Mouse (Mus musculus) lung, embryonic 16.5 days (tissue): ENCODE data around the gene Mroh3. TPM values are rescaled to one million over a fixed set of nuclear protein-coding genes. Genes with fewer than 3 reads are reported as not detected.

Experiments
- ATAC-seq: fragments of 200-750 bp; cut with Nextera tagmentation; 2 replicates; pipeline ENCODE4 v1.8.0; 2017; ENCODE audit warnings: low read depth, mild to moderate bottlenecking, moderate library complexity
- H3K27ac ChIP-seq: fragments of 300-500 bp; sonication (generic); 2 replicates; pipeline ENCODE4 v1.5.1; 2014; ENCODE audit warnings: mild to moderate bottlenecking, control low read depth, low read length
- H3K27me3 ChIP-seq: fragments of 300-500 bp; sonication (generic); 2 replicates; pipeline ENCODE4 v1.6.1; 2014; ENCODE audit warnings: low read depth, low read length, mixed read lengths; ENCODE audit not compliant: control insufficient read depth, insufficient read depth
- H3K36me3 ChIP-seq: fragments of 300-500 bp; sonication (generic); 2 replicates; pipeline ENCODE4 v1.6.1; 2014; ENCODE audit warnings: low read length; ENCODE audit not compliant: control insufficient read depth, insufficient read depth
- H3K4me1 ChIP-seq: fragments of 300-500 bp; sonication (generic); replicated peaks from 2 replicates; pipeline ENCODE4 v1.6.1; 2014; ENCODE audit warnings: low read length, mixed read lengths; ENCODE audit not compliant: control insufficient read depth, insufficient read depth
- H3K4me2 ChIP-seq: fragments of 300-500 bp; sonication (generic); 2 replicates; pipeline ENCODE4 v1.6.1; 2014; ENCODE audit warnings: low read depth, low read length, control low read depth
- H3K4me3 ChIP-seq: fragments of 300-500 bp; sonication (generic); 2 replicates; pipeline ENCODE4 v1.5.1; 2014; ENCODE audit warnings: mild to moderate bottlenecking, low read length, control low read depth
- H3K9ac ChIP-seq: fragments of 300-500 bp; sonication (generic); 2 replicates; pipeline ENCODE4 v1.6.1; 2014; ENCODE audit warnings: low read length, control low read depth
- H3K9me3 ChIP-seq: fragments of 300-500 bp; sonication (generic); 2 replicates; pipeline ENCODE4 v1.6.1; 2016; ENCODE audit warnings: low read length; ENCODE audit not compliant: control insufficient read depth
- WGBS: fragments of 180-500 bp; shearing (Covaris S2); extraction: QIAGEN DNeasy Blood & Tissue Kit; methylation state at CpG from one replicate; pipeline ENCODE4 v1.1.7; 2014; 5-methylcytosine and 5-hydroxymethylcytosine counted together
- polyA plus RNA-seq: library from polyadenylated mRNA; unstranded; fragments of >200 nt; fragmentation: Nextera tagmentation; extraction: Ambion mirVana; gene quantifications from 2 replicates; pipeline ENCODE4 v1.2.1, GENCODE M21; 2015

Mroh3 gene
- polyA plus RNA-seq, 1 experiment from 2014 or later: not detected

DNA sequence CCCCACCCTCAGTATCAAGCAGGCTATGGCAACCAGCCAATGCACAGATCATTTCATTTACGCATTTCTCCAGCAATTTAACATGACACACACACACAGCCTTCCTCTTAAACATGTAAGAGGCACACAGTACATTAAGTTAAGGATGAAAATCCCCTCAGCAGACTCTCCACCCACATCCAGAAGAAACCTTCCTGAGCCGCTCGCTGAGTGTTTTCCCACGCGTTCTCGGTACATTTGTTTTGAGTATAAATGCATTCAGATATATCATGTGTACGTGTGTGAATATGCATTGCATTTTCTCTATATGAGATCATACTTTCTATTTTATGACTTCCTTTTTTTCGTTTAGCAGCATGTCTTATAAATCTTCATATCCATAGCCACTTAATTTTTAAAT lies 61.3 kb downstream of the Mroh3 start:
- Histone ChIP-seq H3K9me3 (no peaks in the 10 kb centered on the region), H3K4me1 (peaks cover 2% of the 10 kb centered on the region; the same call in 1 of the 2 replicates), H3K27me3 (no peaks in the 10 kb centered on the region), H3K4me3 (no peak overlapping the region), H3K9ac (no peak overlapping the region), H3K27ac (no peak overlapping the region), H3K36me3 (peaks cover 8% of the 10 kb centered on the region; the same call in 1 of the 2 replicates), H3K4me2 (no peak overlapping the region)
- ATAC-seq: no peak
- WGBS: 74% methylated on average over 8 of the region's 8 CpGs

DNA sequence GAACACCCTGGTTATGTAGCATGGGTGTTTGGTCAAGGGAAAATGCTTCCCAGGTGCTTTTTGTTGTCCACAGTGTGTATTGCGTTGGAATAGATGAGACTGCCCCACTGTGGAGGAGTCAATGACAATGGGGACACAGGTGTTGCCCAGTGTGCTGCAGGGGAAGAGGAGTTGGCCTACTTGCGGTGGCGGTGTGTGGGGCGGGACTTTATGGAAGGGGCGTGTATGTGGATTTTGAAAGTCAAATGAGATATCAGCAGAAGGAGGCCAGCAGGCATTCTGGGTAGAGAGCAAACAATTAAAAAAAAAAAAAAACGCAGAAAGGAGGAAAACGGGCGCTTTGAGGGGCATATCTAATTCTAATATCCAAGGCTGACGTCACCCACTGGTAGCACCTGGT lies 62.9 kb downstream of the Mroh3 start:
- WGBS: 88% methylated on average over 9 of the region's 9 CpGs
- Histone ChIP-seq H3K4me2 (no peak overlapping the region), H3K4me3 (no peak overlapping the region), H3K9ac (no peak overlapping the region), H3K27me3 (no peaks in the 10 kb centered on the region), H3K4me1 (peaks cover 2% of the 10 kb centered on the region; the same call in 1 of the 2 replicates), H3K27ac (no peak overlapping the region), H3K36me3 (peaks cover 7% of the 10 kb centered on the region; the same call in 1 of the 2 replicates), H3K9me3 (no peaks in the 10 kb centered on the region)
- ATAC-seq: no peak

DNA sequence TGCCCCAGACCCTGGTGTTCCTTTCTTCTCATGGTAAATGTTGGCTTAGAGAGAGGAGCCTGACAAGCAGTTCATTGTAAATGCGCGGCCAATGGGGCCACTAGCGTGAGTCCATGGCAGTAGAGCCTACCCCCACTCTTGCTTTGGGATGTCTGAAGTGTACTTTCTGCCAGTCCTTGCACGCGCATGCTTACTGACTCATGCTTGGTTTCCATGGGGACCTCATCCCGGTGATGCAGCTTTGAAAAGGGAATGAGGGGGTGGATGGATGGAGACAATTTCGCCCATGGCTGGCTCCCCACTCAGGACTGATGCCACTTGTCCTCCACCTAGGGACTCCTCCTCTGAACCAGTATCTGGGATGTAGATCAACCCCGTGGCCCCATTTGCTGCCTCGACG lies 69.1 kb downstream of the Mroh3 start:
- no peak overlapping the region for H3K27ac ChIP-seq
- H3K9ac ChIP-seq: no peak overlapping the region
- no peak overlapping the region for H3K4me3 ChIP-seq
- peaks cover 2% of the 10 kb centered on the region; the same call in 1 of the 2 replicates for H3K36me3 ChIP-seq
- H3K9me3 ChIP-seq: no peaks in the 10 kb centered on the region
- 91% methylated on average over 10 of the region's 10 CpGs for WGBS
- H3K4me2 ChIP-seq: no peak overlapping the region
- peaks cover 26% of the 10 kb centered on the region for H3K4me1 ChIP-seq
- no peaks in the 10 kb centered on the region for H3K27me3 ChIP-seq
- ATAC-seq: no peak

DNA sequence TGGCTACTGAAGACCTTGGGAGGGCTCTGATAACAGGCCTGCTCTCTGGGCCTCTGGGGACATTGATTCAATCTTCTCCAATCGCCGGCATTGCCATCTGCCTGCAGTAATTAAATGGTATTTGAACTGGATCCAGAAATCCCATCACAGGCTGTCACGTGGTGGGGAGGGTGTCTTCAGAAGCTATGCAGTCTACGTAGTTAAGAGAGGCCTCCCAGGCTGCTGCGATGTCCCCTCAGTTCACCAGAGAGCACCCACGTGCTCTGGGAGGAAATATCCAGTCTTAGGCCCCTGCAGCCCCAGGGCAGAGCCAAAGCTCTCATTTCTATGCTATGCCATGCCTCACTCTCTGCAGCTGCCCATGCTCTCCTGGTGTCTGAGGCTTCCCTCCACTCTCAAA lies 70.3 kb downstream of the Mroh3 start:
- no peaks in the 10 kb centered on the region for H3K36me3 ChIP-seq
- peak; percentile 51; the same call in 1 of the 2 replicates for ATAC-seq
- no peaks in the 10 kb centered on the region for H3K9me3 ChIP-seq
- H3K4me3 ChIP-seq: no peak overlapping the region
- no peaks in the 10 kb centered on the region for H3K27me3 ChIP-seq
- WGBS: 31% methylated on average over 6 of the region's 6 CpGs
- H3K27ac ChIP-seq: no peak overlapping the region
- H3K9ac ChIP-seq: no peak overlapping the region
- peaks cover 38% of the 10 kb centered on the region for H3K4me1 ChIP-seq
- H3K4me2 ChIP-seq: no peak overlapping the region

DNA sequence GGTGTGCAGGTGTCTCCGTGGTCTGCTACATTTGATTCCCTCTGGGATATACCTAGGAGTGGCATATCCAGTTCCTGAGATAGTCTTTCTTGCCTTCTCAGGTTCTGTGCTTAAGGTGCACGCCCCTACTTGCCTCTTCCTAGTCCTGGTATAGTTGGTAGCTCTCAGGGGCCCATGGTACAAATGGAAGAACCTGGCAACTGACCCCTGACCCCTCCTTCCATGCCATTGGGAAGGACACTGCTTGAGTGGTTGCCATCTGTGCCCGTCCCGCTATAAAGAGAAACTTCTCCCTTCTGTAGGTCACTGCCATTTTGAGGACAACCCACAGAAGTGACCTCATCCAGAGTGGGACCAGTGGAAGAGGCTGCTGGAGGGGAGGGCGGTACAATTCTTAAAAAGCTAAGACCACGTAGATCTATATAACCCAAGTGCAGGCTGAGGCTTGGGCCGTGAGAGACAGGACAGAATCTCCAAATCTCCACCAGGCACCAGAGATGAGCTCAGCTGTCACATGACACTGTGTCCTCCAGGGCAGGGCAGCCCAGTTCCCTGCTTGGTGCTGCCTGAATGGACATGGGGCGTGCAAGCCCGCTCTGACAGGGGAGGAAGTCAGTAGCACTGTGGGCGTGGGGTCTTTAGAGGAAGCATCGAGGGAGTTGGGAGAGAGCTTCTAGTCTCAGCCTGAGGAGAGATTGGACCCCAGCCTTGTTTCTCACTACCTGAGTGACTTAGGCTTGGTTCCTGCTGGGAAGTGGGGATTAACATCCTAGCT lies 71.3 kb downstream of the Mroh3 start:
- no peak overlapping the region for H3K4me3 ChIP-seq
- 83% methylated on average over 11 of the region's 11 CpGs for WGBS
- H3K36me3 ChIP-seq: no peaks in the 10 kb centered on the region
- H3K4me2 ChIP-seq: no peak overlapping the region
- ATAC-seq: no peak
- no peaks in the 10 kb centered on the region for H3K9me3 ChIP-seq
- no peak overlapping the region for H3K27ac ChIP-seq
- H3K9ac ChIP-seq: no peak overlapping the region
- peaks cover 48% of the 10 kb centered on the region for H3K4me1 ChIP-seq
- no peaks in the 10 kb centered on the region for H3K27me3 ChIP-seq

DNA sequence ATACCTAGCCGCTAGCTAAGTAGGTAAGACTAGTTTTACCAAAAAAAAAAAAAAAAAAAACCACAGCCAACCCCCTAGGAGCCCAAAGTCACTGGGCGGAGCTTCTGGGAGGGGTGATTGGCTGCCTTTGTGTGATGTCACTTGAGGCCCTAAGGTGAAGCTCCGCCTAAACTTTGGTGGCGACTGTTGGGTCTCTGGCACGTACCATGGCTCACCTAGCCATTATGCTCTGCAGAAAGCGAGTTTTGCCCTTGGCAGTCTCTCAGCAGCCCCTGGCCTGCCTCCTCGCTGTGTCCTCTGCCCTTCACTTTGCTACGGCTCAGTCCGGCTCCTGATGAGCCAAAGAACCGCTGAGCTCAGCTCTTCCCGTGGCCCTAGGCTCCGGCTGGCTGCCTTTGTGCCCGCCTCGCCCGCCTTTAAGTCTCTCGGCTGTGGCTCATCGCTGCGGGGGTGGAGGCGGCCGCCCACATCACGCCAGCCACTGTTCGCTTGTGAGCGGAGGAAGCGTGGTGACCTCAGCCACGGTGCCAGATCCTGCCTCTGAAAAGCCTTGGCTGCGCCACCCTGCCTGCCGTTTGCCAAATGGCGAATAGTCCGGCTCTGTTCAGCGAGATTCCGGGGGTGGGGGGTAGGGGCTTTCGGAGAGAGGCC lies 72.5 kb downstream of the Mroh3 start:
- Histone ChIP-seq H3K4me3 (peak overlapping the region; percentile 63), H3K4me1 (peaks cover 60% of the 10 kb centered on the region), H3K4me2 (peak overlapping the region; percentile 92), H3K9ac (peak overlapping the region; percentile 84), H3K27me3 (no peaks in the 10 kb centered on the region), H3K27ac (peak overlapping the region; percentile 88), H3K36me3 (no peaks in the 10 kb centered on the region), H3K9me3 (no peaks in the 10 kb centered on the region)
- 2% methylated on average over 32 of the region's 32 CpGs for WGBS
- ATAC-seq: peak; percentile 56

DNA sequence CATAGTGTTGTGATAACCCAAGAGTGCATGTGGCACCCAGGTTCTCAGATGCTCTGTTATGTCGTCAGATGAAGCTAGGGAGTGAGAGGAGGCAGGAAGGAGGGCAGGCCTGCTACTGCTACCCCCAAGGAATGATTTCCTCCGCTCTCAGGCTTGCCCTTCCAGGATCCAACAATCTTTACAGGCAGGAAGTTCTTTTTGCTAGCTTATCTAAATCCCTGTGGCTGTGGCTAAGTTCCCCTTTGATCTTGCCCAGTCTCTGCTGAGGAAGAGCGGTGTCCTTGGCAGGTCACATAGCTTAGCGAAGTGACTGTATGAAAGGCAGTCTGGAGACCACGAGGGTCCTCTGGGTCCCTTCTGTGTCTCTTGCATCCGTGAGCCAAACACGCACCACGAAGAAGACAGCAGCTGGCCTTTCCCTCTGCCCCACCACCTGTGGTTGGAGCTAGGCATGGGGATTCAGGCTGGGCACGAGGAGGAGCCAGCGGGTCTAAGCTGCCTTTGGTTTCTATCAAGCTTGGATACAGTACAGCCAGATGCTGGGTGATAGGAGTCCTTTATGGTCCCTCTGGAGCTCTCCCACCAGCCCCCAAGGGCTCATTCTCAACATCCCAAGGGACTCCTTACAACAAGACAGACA lies 74.3 kb downstream of the Mroh3 start:
- Histone ChIP-seq H3K4me3 (no peak overlapping the region), H3K36me3 (no peaks in the 10 kb centered on the region), H3K4me2 (no peak overlapping the region), H3K9me3 (no peaks in the 10 kb centered on the region), H3K27me3 (no peaks in the 10 kb centered on the region), H3K9ac (peak overlapping the region; percentile 39), H3K4me1 (peaks cover 78% of the 10 kb centered on the region), H3K27ac (peak overlapping the region; percentile 63)
- 29% methylated on average over 10 of the region's 10 CpGs for WGBS
- no peak for ATAC-seq

DNA sequence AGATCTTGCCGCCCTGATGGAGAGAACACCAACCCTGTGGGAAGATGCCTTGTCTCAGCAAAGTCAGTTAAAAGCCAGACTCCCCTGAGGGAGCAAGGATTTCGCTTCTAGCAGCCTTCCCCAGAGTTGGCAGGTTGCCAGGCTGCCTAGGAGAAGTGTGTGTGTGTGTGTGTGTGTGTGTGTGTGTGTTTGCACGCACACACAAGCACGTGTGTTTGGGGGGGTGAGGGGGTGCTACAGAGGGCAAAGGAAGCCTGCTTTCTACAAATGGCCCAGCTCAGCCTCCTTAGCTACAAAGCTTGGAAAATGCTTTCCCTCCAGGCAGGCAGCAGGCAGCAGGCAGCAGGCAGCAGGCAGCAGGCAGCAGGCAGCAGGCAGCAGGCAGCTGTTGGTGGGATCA lies 75.1 kb downstream of the Mroh3 start:
- 2% methylated on average over 4 of the region's 4 CpGs for WGBS
- no peak; the same call in 1 of the 2 replicates for ATAC-seq
- H3K27me3 ChIP-seq: no peaks in the 10 kb centered on the region
- H3K4me1 ChIP-seq: peaks cover 79% of the 10 kb centered on the region
- no peaks in the 10 kb centered on the region for H3K36me3 ChIP-seq
- no peaks in the 10 kb centered on the region for H3K9me3 ChIP-seq
- H3K4me3 ChIP-seq: no peak overlapping the region
- H3K4me2 ChIP-seq: no peak overlapping the region
- peak overlapping the region; percentile 63 for H3K27ac ChIP-seq
- H3K9ac ChIP-seq: peak overlapping the region; percentile 39

DNA sequence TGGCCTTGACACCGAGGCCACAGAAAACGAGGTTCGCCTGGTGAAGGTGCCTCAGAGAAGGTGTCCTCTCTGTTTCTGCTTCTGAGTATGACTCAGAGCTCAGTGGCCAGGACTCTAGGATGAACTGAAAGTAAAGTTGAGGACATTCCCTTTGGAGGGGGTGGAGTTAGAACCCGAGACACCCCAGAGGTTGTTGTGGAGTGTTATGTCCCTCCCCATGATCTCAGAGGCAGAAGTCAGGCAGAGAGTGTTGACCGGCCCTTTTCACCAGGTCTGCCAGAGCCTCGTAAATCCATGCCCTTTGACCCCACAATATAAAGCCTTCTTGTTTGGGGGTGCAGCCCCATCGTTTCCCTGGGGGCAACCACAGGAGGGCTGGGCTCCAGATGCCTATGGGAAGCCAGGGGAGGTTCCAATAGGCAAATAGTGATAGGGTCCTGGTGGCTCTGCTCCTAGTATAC lies 75.5 kb downstream of the Mroh3 start:
- WGBS: 30% methylated on average over 7 of the region's 7 CpGs
- H3K4me2 ChIP-seq: no peak overlapping the region
- peaks cover 79% of the 10 kb centered on the region for H3K4me1 ChIP-seq
- no peaks in the 10 kb centered on the region for H3K36me3 ChIP-seq
- H3K27ac ChIP-seq: peak overlapping the region; percentile 63
- H3K4me3 ChIP-seq: no peak overlapping the region
- no peaks in the 10 kb centered on the region for H3K9me3 ChIP-seq
- peak overlapping the region; percentile 39 for H3K9ac ChIP-seq
- H3K27me3 ChIP-seq: no peaks in the 10 kb centered on the region
- ATAC-seq: no peak
